Mouse (Mus musculus) liver, embryonic 14.5 days (tissue): ENCODE measurements around the gene Gstm4. TPM values are rescaled to one million over a fixed set of nuclear protein-coding genes. Genes with fewer than 3 reads are reported as not detected.
"Not testable (repeated sequence)": the region's sequence is repeated elsewhere in the genome, so short reads cannot be mapped to it uniquely, and the experiment has no call there.

ENCODE experiments used
- ATAC-seq: fragments of 200-750 bp; cut with Nextera tagmentation; 2 replicates; pipeline ENCODE4 v1.8.0; 2017; ENCODE audit warnings: moderate number of reproducible peaks, mild to moderate bottlenecking, moderate library complexity; ENCODE audit not compliant: insufficient read depth
- DNase-seq, 3 experiments: peaks; one replicate each; pipeline ENCODE4 v3.0.0-alpha.2; 2012 to 2013; ENCODE audit warnings: low read depth in 3 of 3, low spot score in 3 of 3
- H3K27ac ChIP-seq: fragments of 300-500 bp; sonication (generic); 2 replicates; pipeline ENCODE4 v1.5.1; 2014; ENCODE audit warnings: moderate library complexity, mild to moderate bottlenecking, control low read depth, inconsistent platforms
- H3K27me3 ChIP-seq: fragments of 300-500 bp; sonication (generic); 2 replicates; pipeline ENCODE4 v1.6.1; 2014; ENCODE audit warnings: mild to moderate bottlenecking, low read length, moderate library complexity; ENCODE audit not compliant: control insufficient read depth, insufficient read depth
- H3K36me3 ChIP-seq: fragments of 300-500 bp; sonication (generic); replicated peaks from 2 replicates; pipeline ENCODE4 v1.6.1; 2014; ENCODE audit warnings: low read depth; ENCODE audit not compliant: control insufficient read depth, insufficient read depth
- H3K4me1 ChIP-seq, 2 experiments: fragments of 200-500 bp in 1 of 2; fragments of 300-500 bp in 1 of 2; sonication (generic) in 1 of 2; replicated peaks; 2 replicates each; pipeline ENCODE4 v1.6.1; 2012 to 2014; ENCODE audit warnings: antibody characterized with exemption in 1 of 2, inconsistent platforms in 1 of 2, low read length in 1 of 2; ENCODE audit not compliant: control insufficient read depth in 2 of 2, insufficient read depth in 2 of 2
- H3K4me2 ChIP-seq: fragments of 300-500 bp; sonication (generic); 2 replicates; pipeline ENCODE4 v1.6.1; 2014; ENCODE audit warnings: low read depth, mild to moderate bottlenecking, control low read depth, moderate library complexity
- H3K4me3 ChIP-seq, 2 experiments: fragments of 200-500 bp in 1 of 2; fragments of 300-500 bp in 1 of 2; sonication (generic) in 1 of 2; 2 replicates each; pipeline ENCODE4 v1.5.1; 2012 to 2014; ENCODE audit warnings: low read depth in 2 of 2, low read length in 2 of 2, mild to moderate bottlenecking in 2 of 2, control low read depth in 1 of 2, inconsistent platforms in 1 of 2, moderate library complexity in 1 of 2; ENCODE audit not compliant: insufficient read depth in 1 of 2
- H3K9ac ChIP-seq: fragments of 300-500 bp; sonication (generic); replicated peaks from 2 replicates; pipeline ENCODE4 v1.6.1; 2014; ENCODE audit warnings: mild to moderate bottlenecking, control low read depth, moderate library complexity
- H3K9me3 ChIP-seq: fragments of 300-500 bp; sonication (generic); 2 replicates; pipeline ENCODE4 v1.6.1; 2016; ENCODE audit warnings: low read length, mixed read lengths; ENCODE audit not compliant: control insufficient read depth
- CTCF ChIP-seq: IDR thresholded peaks from 2 replicates; pipeline ENCODE4 v1.5.1; 2016; ENCODE audit warnings: antibody characterized with exemption, low read depth, control low read depth
- EP300 ChIP-seq: IDR thresholded peaks from 2 replicates; pipeline ENCODE4 v1.6.1; 2016; ENCODE audit warnings: antibody characterized with exemption, low read depth
- WGBS: fragments of 180-500 bp; shearing (Covaris S2); extraction: QIAGEN DNeasy Blood & Tissue Kit; methylation state at CpG from one replicate; pipeline ENCODE4 v1.1.7; 2014; ENCODE audit not compliant: insufficient replicate concordance; 5-methylcytosine and 5-hydroxymethylcytosine counted together
- polyA plus RNA-seq, 2 experiments: library from polyadenylated mRNA; depleted of rRNA in 1 of 2; stranded (reverse) in 1 of 2; unstranded in 1 of 2; fragments of >200 nt; fragmentation: Nextera tagmentation in 1 of 2; extraction: Ambion mirVana in 1 of 2; gene quantifications; 2 replicates each; pipeline versions ENCODE4 v1.2.1 to v1.2.3; 2012 to 2014

Gene Gstm4
- polyA plus RNA-seq, 2 experiments: 11.7 to 17.3 TPM

- H3K4me3 ChIP-seq: no peak overlapping the region
- WGBS: 67% methylated on average over 3 of the region's 3 CpGs
- no peak for ATAC-seq
- no peak overlapping the region for H3K9ac ChIP-seq
- no peak for DNase-seq
- H3K4me1 ChIP-seq: no peaks in the 10 kb centered on the region
- TF ChIP-seq EP300 (no peak), CTCF (no peak)
- H3K27ac ChIP-seq: no peak overlapping the region
- H3K9me3 ChIP-seq: no peaks in the 10 kb centered on the region
- no peaks in the 10 kb centered on the region for H3K36me3 ChIP-seq
- no peaks in the 10 kb centered on the region for H3K27me3 ChIP-seq
- no peak overlapping the region for H3K4me2 ChIP-seq
Measured at GRCm38 (mm10) chr3:107999491-107999890, 45.2 kb downstream of the Gstm4 start.

GRCm38 (mm10) chr3:107998591-107998990 is 46.1 kb downstream of the Gstm4 start:
- no peak overlapping the region for H3K27ac ChIP-seq
- no peaks in the 10 kb centered on the region for H3K9me3 ChIP-seq
- no peak overlapping the region for H3K4me2 ChIP-seq
- no peaks in the 10 kb centered on the region for H3K36me3 ChIP-seq
- no peak overlapping the region for H3K4me3 ChIP-seq
- WGBS: 63% methylated on average over 3 of the region's 3 CpGs
- TF ChIP-seq CTCF: no peak
- no peak for TF ChIP-seq EP300
- no peaks in the 10 kb centered on the region for H3K27me3 ChIP-seq
- no peaks in the 10 kb centered on the region for H3K4me1 ChIP-seq
- DNase-seq (no peak), ATAC-seq (no peak)
- H3K9ac ChIP-seq: no peak overlapping the region

- H3K36me3 ChIP-seq: no peaks in the 10 kb centered on the region
- DNase-seq (no peak), ATAC-seq (no peak)
- TF ChIP-seq CTCF (no peak), EP300 (no peak)
- H3K9ac ChIP-seq: no peak overlapping the region
- no peak overlapping the region for H3K4me2 ChIP-seq
- no peaks in the 10 kb centered on the region for H3K4me1 ChIP-seq
- H3K9me3 ChIP-seq: no peaks in the 10 kb centered on the region
- no peaks in the 10 kb centered on the region for H3K27me3 ChIP-seq
- H3K27ac ChIP-seq: no peak overlapping the region
- WGBS: 61% methylated on average over 4 of the region's 4 CpGs
- no peak overlapping the region for H3K4me3 ChIP-seq
Measured at GRCm38 (mm10) chr3:107996576-107996975, 48.1 kb downstream of the Gstm4 start.

GRCm38 (mm10) chr3:107995974-107996373 is 48.7 kb downstream of the Gstm4 start:
- not testable (repeated sequence) for H3K9ac ChIP-seq, H3K4me1 ChIP-seq, H3K27ac ChIP-seq, ATAC-seq, H3K4me2 ChIP-seq, H3K9me3 ChIP-seq, DNase-seq, H3K36me3 ChIP-seq, H3K4me3 ChIP-seq, H3K27me3 ChIP-seq
- WGBS: 72% methylated on average over 2 of the region's 2 CpGs

Other genes starting within 250 kb of the Gstm4 start
- 0.02 and 0.03 TPM in 2 replicates for gene Eps8l3, start 167.7 kb downstream of the Gstm4 start, polyA plus RNA-seq (2012; rRNA removed)
- 0.20 TPM in 1 of 2 replicates, not detected in the other for gene Eps8l3, start 167.7 kb downstream of the Gstm4 start, polyA plus RNA-seq (2014; fragmentation: Nextera tagmentation; extraction: Ambion mirVana)
- gene Gstm5, start 149.1 kb downstream of the Gstm4 start, polyA plus RNA-seq (2012; rRNA removed): 86.0 and 111 TPM in 2 replicates
- gene Gstm5, start 149.1 kb downstream of the Gstm4 start, polyA plus RNA-seq (2014; fragmentation: Nextera tagmentation; extraction: Ambion mirVana): 183 and 196 TPM in 2 replicates
- gene Gstm7, start 113.1 kb downstream of the Gstm4 start, polyA plus RNA-seq (2012; rRNA removed): 13.7 and 15.3 TPM in 2 replicates
- gene Gstm7, start 113.1 kb downstream of the Gstm4 start, polyA plus RNA-seq (2014; fragmentation: Nextera tagmentation; extraction: Ambion mirVana): 16.1 and 18.6 TPM in 2 replicates
- gene Gstm6, start 101.1 kb downstream of the Gstm4 start, polyA plus RNA-seq (2012; rRNA removed): 6.2 and 6.4 TPM in 2 replicates
- 12.7 and 12.8 TPM in 2 replicates for gene Gstm6, start 101.1 kb downstream of the Gstm4 start, polyA plus RNA-seq (2014; fragmentation: Nextera tagmentation; extraction: Ambion mirVana)
- gene Gstm3, start 75.6 kb downstream of the Gstm4 start, polyA plus RNA-seq (2012; rRNA removed): 4.1 and 4.6 TPM in 2 replicates
- gene Gstm3, start 75.6 kb downstream of the Gstm4 start, polyA plus RNA-seq (2014; fragmentation: Nextera tagmentation; extraction: Ambion mirVana): 11.3 and 11.7 TPM in 2 replicates
- 3.4 and 3.9 TPM in 2 replicates for gene Gstm2, start 58.4 kb downstream of the Gstm4 start, polyA plus RNA-seq (2012; rRNA removed)
- 4.4 and 4.8 TPM in 2 replicates for gene Gstm2, start 58.4 kb downstream of the Gstm4 start, polyA plus RNA-seq (2014; fragmentation: Nextera tagmentation; extraction: Ambion mirVana)
- 124 and 152 TPM in 2 replicates for gene Gstm1, start 26.9 kb downstream of the Gstm4 start, polyA plus RNA-seq (2012; rRNA removed)
- 275 and 312 TPM in 2 replicates for gene Gstm1, start 26.9 kb downstream of the Gstm4 start, polyA plus RNA-seq (2014; fragmentation: Nextera tagmentation; extraction: Ambion mirVana)
- gene Ampd2, start 41.8 kb upstream of the Gstm4 start, polyA plus RNA-seq (2012; rRNA removed): 40.9 and 49.6 TPM in 2 replicates
- 34.3 and 37.8 TPM in 2 replicates for gene Ampd2, start 41.8 kb upstream of the Gstm4 start, polyA plus RNA-seq (2014; fragmentation: Nextera tagmentation; extraction: Ambion mirVana)
- 0.60 and 1.4 TPM in 2 replicates for gene Gnat2, start 47.9 kb upstream of the Gstm4 start, polyA plus RNA-seq (2012; rRNA removed)
- 1.8 and 2.5 TPM in 2 replicates for gene Gnat2, start 47.9 kb upstream of the Gstm4 start, polyA plus RNA-seq (2014; fragmentation: Nextera tagmentation; extraction: Ambion mirVana)
- gene Gnai3, start 101.3 kb upstream of the Gstm4 start, polyA plus RNA-seq (2012; rRNA removed): 18.4 and 28.7 TPM in 2 replicates
- 57.4 and 58.0 TPM in 2 replicates for gene Gnai3, start 101.3 kb upstream of the Gstm4 start, polyA plus RNA-seq (2014; fragmentation: Nextera tagmentation; extraction: Ambion mirVana)
- not detected in 2 replicates for gene Gpr61, start 110.0 kb upstream of the Gstm4 start, polyA plus RNA-seq (2012; rRNA removed)
- 0.04 TPM in 1 of 2 replicates, not detected in the other for gene Gpr61, start 110.0 kb upstream of the Gstm4 start, polyA plus RNA-seq (2014; fragmentation: Nextera tagmentation; extraction: Ambion mirVana)
- 0.45 and 0.60 TPM in 2 replicates for gene Amigo1, start 141.4 kb upstream of the Gstm4 start, polyA plus RNA-seq (2012; rRNA removed)
- gene Amigo1, start 141.4 kb upstream of the Gstm4 start, polyA plus RNA-seq (2014; fragmentation: Nextera tagmentation; extraction: Ambion mirVana): 0.49 and 0.56 TPM in 2 replicates
- gene Cyb561d1, start 156.3 kb upstream of the Gstm4 start, polyA plus RNA-seq (2012; rRNA removed): 1.4 and 1.5 TPM in 2 replicates
- 1.4 and 1.6 TPM in 2 replicates for gene Cyb561d1, start 156.3 kb upstream of the Gstm4 start, polyA plus RNA-seq (2014; fragmentation: Nextera tagmentation; extraction: Ambion mirVana)
- 2.2 TPM in 2 replicates for gene Atxn7l2, start 166.0 kb upstream of the Gstm4 start, polyA plus RNA-seq (2012; rRNA removed)
- 1.7 and 2.0 TPM in 2 replicates for gene Atxn7l2, start 166.0 kb upstream of the Gstm4 start, polyA plus RNA-seq (2014; fragmentation: Nextera tagmentation; extraction: Ambion mirVana)
- gene Sypl2, start 181.8 kb upstream of the Gstm4 start, polyA plus RNA-seq (2012; rRNA removed): 0.02 TPM in 2 replicates
- not detected in 2 replicates for gene Sypl2, start 181.8 kb upstream of the Gstm4 start, polyA plus RNA-seq (2014; fragmentation: Nextera tagmentation; extraction: Ambion mirVana)
- 70.6 and 93.8 TPM in 2 replicates for gene Psma5, start 212.0 kb upstream of the Gstm4 start, polyA plus RNA-seq (2012; rRNA removed)
- 192 and 201 TPM in 2 replicates for gene Psma5, start 212.0 kb upstream of the Gstm4 start, polyA plus RNA-seq (2014; fragmentation: Nextera tagmentation; extraction: Ambion mirVana)
- gene Sort1, start 239.2 kb upstream of the Gstm4 start, polyA plus RNA-seq (2012; rRNA removed): 3.5 and 3.9 TPM in 2 replicates
- 3.0 and 3.5 TPM in 2 replicates for gene Sort1, start 239.2 kb upstream of the Gstm4 start, polyA plus RNA-seq (2014; fragmentation: Nextera tagmentation; extraction: Ambion mirVana)